Mouse (Mus musculus): Measurements from ENCODE around the gene Hoxb9. TPM values are rescaled to one million over a fixed set of nuclear protein-coding genes. Genes with fewer than 3 reads are reported as not detected.

Hoxb9 gene
- total and polyA plus RNA-seq, 3 experiments: not detected

DNA sequence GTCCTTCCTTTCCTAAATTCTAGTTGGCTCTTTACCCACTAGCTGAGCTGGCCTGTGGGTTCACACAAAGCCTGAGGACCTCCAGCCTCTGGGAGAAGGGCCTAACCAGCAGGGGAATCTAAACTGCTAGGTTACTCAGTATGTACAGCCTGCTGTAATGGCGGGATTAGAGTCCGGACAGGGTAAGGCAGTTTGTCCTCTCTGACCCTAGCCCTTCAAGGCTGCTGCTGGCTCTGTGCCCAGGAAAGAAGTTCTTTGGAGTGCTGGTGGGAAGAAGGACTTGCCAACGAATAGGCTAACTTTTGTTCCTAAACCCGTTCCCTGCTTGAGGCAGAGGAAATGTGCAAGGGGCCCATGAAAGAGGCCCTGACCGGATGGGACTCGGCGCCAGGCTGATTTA, 5.3 kb upstream of the Hoxb9 start:
- peaks cover 1% of the 10 kb centered on the region for H3K9me3 ChIP-seq (replicated peaks; ENCODE audit: low read length)
- in situ Hi-C loops (cut with MboI; ENCODE audit: low pct_ligation_motif_present, low pct_unique_long_range_greater_than_20kb, low sequenced_read_pairs) (no loop called here), dilution Hi-C loops (cut with MboI; ENCODE audit: extremely low pct_ligation_motif_present, extremely low pct_unique_long_range_greater_than_20kb, low sequenced_read_pairs) (no loop called here)
- H3K36me3 ChIP-seq (replicated peaks in 1 of 2; ENCODE audit: control insufficient read depth in 1 of 2, insufficient read depth in 1 of 2, low read length in 1 of 2): no peaks in the 10 kb centered on the region
- TF ChIP-seq POLR2AphosphoS2 (IDR thresholded peaks at IDR 0.05; ENCODE audit: low read depth, low read length): no peak
- no peak for TF ChIP-seq JUN (IDR thresholded peaks at IDR 0.05; ENCODE audit: insufficient read depth, low read depth, low read length)
- TF ChIP-seq KAT2A (IDR thresholded peaks at IDR 0.05; ENCODE audit: insufficient replicate concordance, low read length): no peak
- no peak for TF ChIP-seq HCFC1 (IDR thresholded peaks at IDR 0.05; ENCODE audit: low read depth, low read length)
- no peak for TF ChIP-seq MAFK (IDR thresholded peaks at IDR 0.05; ENCODE audit: insufficient replicate concordance, low read length)
- no peak for TF ChIP-seq JUND (conservative IDR thresholded peaks at IDR 0.05; ENCODE audit: low read depth, low read length)
- no peak for TF ChIP-seq ETS1 (conservative IDR thresholded peaks at IDR 0.05; ENCODE audit: low read depth, low read length)
- H3K9ac ChIP-seq (ENCODE audit: insufficient read depth, low read depth): no peak overlapping the region
- no peak overlapping the region for H3K27ac ChIP-seq (ENCODE audit: insufficient read depth, low read depth)
- H3K4me2 ChIP-seq (ENCODE audit: insufficient read depth, low read depth, poor library complexity, severe bottlenecking): no peak overlapping the region
- no peaks in the 10 kb centered on the region for H3K79me2 ChIP-seq (replicated peaks; ENCODE audit: control insufficient read depth, extremely low read depth, insufficient read depth, poor library complexity, severe bottlenecking)
- no peak overlapping the region for H3K4me3 ChIP-seq (replicated peaks in 1 of 3; ENCODE audit: low read depth in 2 of 3, low read length in 2 of 3, poor library complexity in 1 of 3)
- DNase-seq (ENCODE audit: extremely low read depth): no peak
- peaks cover 96% of the 10 kb centered on the region for H3K27me3 ChIP-seq (replicated peaks)
- H3K4me1 ChIP-seq (ENCODE audit: control insufficient read depth in 1 of 2, insufficient read depth in 2 of 2): peaks cover 0 to 9% of the 10 kb centered on the region in 2 experiments; a peak in 1 of 4 replicates

DNA sequence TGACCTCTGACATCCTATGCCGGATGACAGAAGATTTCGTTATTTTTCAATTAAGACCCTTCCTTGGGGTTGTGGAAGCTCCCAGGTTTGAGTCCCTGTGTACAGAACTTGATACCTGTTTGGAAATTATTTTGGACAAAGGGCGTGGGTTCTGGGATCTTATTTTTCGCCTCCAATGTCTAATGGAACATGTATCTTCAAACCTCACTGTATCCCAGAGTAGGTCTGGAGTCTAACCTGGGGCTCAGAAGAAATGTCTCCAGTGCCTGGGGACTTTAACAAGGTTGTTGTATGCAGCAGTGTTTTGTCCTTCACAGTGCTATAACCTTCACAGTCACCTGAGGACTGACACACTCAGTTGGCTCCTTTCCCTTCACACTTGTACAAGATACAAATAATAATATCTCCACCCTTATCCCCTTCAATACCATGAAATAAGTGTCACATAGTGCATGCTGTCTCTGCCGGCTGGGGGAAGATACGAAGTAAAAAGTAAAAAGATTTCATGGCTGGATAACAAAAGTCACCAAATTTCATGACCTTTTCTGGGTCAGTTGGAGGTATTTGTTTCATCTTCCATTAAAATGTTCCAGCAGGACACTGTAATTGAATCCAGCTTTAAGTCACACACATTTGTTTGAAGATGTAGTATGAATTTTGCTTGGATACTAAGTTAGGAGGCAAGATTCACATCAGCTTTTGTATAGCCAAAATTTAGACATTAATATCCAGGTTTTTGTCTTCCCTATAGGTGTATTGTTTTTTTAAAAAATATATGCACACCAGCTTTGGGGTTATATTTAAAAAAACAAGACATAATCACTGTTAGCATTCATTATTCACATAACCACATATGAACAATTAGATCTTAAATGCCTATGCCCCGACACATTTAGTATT, 4.0 kb upstream of the Hoxb9 start:
- Histone ChIP-seq H3K4me3 (replicated peaks in 1 of 3; ENCODE audit: low read depth in 2 of 3, low read length in 2 of 3, poor library complexity in 1 of 3) (no peak overlapping the region), H3K79me2 (replicated peaks; ENCODE audit: control insufficient read depth, extremely low read depth, insufficient read depth, poor library complexity, severe bottlenecking) (no peaks in the 10 kb centered on the region), H3K4me2 (ENCODE audit: insufficient read depth, low read depth, poor library complexity, severe bottlenecking) (no peak overlapping the region), H3K27ac (ENCODE audit: insufficient read depth, low read depth) (no peak overlapping the region), H3K27me3 (replicated peaks) (peaks cover 95% of the 10 kb centered on the region), H3K9me3 (replicated peaks; ENCODE audit: low read length) (peaks cover 12% of the 10 kb centered on the region), H3K9ac (ENCODE audit: insufficient read depth, low read depth) (no peak overlapping the region), H3K36me3 (replicated peaks in 1 of 2; ENCODE audit: control insufficient read depth in 1 of 2, insufficient read depth in 1 of 2, low read length in 1 of 2) (no peaks in the 10 kb centered on the region), H3K4me1 (ENCODE audit: control insufficient read depth in 1 of 2, insufficient read depth in 2 of 2) (peaks cover 0 to 5% of the 10 kb centered on the region in 2 experiments; a peak in 1 of 4 replicates)
- no peak for TF ChIP-seq JUND (conservative IDR thresholded peaks at IDR 0.05; ENCODE audit: low read depth, low read length)
- no peak for TF ChIP-seq GABPA (IDR thresholded peaks at IDR 0.05; ENCODE audit: insufficient replicate concordance, low read depth, low read length)
- no peak for TF ChIP-seq CTCF (conservative IDR thresholded peaks at IDR 0.05 in 1 of 2, IDR thresholded peaks at IDR 0.05 in 1 of 2; ENCODE audit: low read depth in 2 of 2, low read length in 2 of 2)
- TF ChIP-seq USF1 (IDR thresholded peaks at IDR 0.05; ENCODE audit: low read depth, low read length): no peak
- no peak for TF ChIP-seq BHLHE40 (IDR thresholded peaks at IDR 0.05; ENCODE audit: low read depth, low read length)
- in situ Hi-C loops (cut with MboI; ENCODE audit: low pct_ligation_motif_present, low pct_unique_long_range_greater_than_20kb, low sequenced_read_pairs) (no loop called here), dilution Hi-C loops (cut with MboI; ENCODE audit: extremely low pct_ligation_motif_present, extremely low pct_unique_long_range_greater_than_20kb, low sequenced_read_pairs) (no loop called here)
- no peak for DNase-seq (ENCODE audit: extremely low read depth)
